Mouse (Mus musculus): ENCODE results near the gene Amotl1. TPM values are rescaled to one million over a fixed set of nuclear protein-coding genes. Genes with fewer than 3 reads are reported as not detected.

The Amotl1 gene
- polyA plus RNA-seq, 1 experiment, result 37.3 TPM

DNA sequence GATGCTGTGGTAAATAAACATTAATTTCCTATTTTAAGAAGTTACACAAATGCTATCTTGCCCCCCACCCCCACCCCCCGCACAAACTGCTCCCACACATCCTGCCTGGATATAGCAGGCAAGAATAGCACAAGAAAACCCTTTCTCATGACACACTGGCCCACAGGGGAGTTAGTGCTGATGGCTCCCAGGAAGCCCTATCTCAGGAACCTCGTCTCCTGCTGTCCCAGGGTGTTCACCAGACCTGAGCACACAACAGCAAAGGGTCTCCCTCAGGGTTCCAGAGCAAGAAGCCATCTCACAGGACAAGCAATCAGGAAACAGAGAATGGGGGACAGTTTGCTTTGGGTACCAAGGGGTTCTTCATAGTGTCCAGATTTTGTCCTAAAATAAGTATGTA lies 17.3 kb downstream of the Amotl1 start:
- H3ac ChIP-seq (ENCODE audit: control insufficient read depth, insufficient read length), result no peak overlapping the region
- H3K36me3 ChIP-seq (ENCODE audit: control insufficient read depth, insufficient read depth), result no peaks in the 10 kb centered on the region
- H3K4me3 ChIP-seq, result no peak overlapping the region
- H3K4me2 ChIP-seq (ENCODE audit: low read depth), result no peak overlapping the region
- H3K79me2 ChIP-seq (ENCODE audit: control insufficient read depth, insufficient read depth), result no peaks in the 10 kb centered on the region
- TF ChIP-seq CEBPB (IDR thresholded peaks at IDR 0.05; ENCODE audit: insufficient read depth, poor library complexity, severe bottlenecking) (no peak), MAX (IDR thresholded peaks at IDR 0.05; ENCODE audit: low read depth) (no peak), POLR2A (IDR thresholded peaks at IDR 0.05; ENCODE audit: insufficient read length, low read depth) (no peak), SRF (IDR thresholded peaks at IDR 0.05; ENCODE audit: control insufficient read depth, insufficient read length, low read depth) (no peak), E2F4 (IDR thresholded peaks at IDR 0.05; ENCODE audit: insufficient read depth) (no peak), POLR2AphosphoS2 (IDR thresholded peaks at IDR 0.05; ENCODE audit: insufficient read length, low read depth) (no peak), REST (IDR thresholded peaks at IDR 0.05; ENCODE audit: insufficient read depth, insufficient read length) (no peak), MYOG (IDR thresholded peaks at IDR 0.05; ENCODE audit: control insufficient read depth in 1 of 3, insufficient read depth in 1 of 3, insufficient read length in 2 of 3, low read depth in 2 of 3) (no peak), TCF3 (IDR thresholded peaks at IDR 0.05; ENCODE audit: insufficient read length, low read depth) (no peak)
- no peaks in the 10 kb centered on the region for H3K27me3 ChIP-seq (ENCODE audit: control insufficient read depth, insufficient read depth, insufficient read length)

GRCm38 (mm10) chr9:14625961-14626360 lies 18.9 kb downstream of the Amotl1 start:
- no peak overlapping the region for H3K4me3 ChIP-seq
- no peaks in the 10 kb centered on the region for H3K36me3 ChIP-seq (ENCODE audit: control insufficient read depth, insufficient read depth)
- TF ChIP-seq E2F4 (IDR thresholded peaks at IDR 0.05; ENCODE audit: insufficient read depth), result no peak
- TF ChIP-seq POLR2A (IDR thresholded peaks at IDR 0.05; ENCODE audit: insufficient read length, low read depth), result peak; percentile 42
- TF ChIP-seq MAX (IDR thresholded peaks at IDR 0.05; ENCODE audit: low read depth), result no peak
- TF ChIP-seq POLR2AphosphoS2 (IDR thresholded peaks at IDR 0.05; ENCODE audit: insufficient read length, low read depth), result peak; percentile 64
- TF ChIP-seq SRF (IDR thresholded peaks at IDR 0.05; ENCODE audit: control insufficient read depth, insufficient read length, low read depth), result no peak
- TF ChIP-seq CEBPB (IDR thresholded peaks at IDR 0.05; ENCODE audit: insufficient read depth, poor library complexity, severe bottlenecking), result peak; percentile 97
- TF ChIP-seq USF1 (IDR thresholded peaks at IDR 0.05; ENCODE audit: low read depth), result no peak
- TF ChIP-seq TCF3 (IDR thresholded peaks at IDR 0.05; ENCODE audit: insufficient read length, low read depth), result no peak
- no peak for TF ChIP-seq TCF12 (IDR thresholded peaks at IDR 0.05; ENCODE audit: insufficient read depth, poor library complexity, severe bottlenecking)
- TF ChIP-seq MYOD1 (IDR thresholded peaks at IDR 0.05; ENCODE audit: control insufficient read depth in 1 of 3, insufficient read length in 2 of 3, low read depth in 2 of 3), result no peak
- TF ChIP-seq REST (IDR thresholded peaks at IDR 0.05; ENCODE audit: insufficient read depth, insufficient read length), result no peak
- TF ChIP-seq MYOG (IDR thresholded peaks at IDR 0.05; ENCODE audit: control insufficient read depth in 1 of 3, insufficient read depth in 1 of 3, insufficient read length in 2 of 3, low read depth in 2 of 3), result no peak
- H3K79me2 ChIP-seq (ENCODE audit: control insufficient read depth, insufficient read depth), result no peaks in the 10 kb centered on the region
- no peak overlapping the region for H3ac ChIP-seq (ENCODE audit: control insufficient read depth, insufficient read length)
- H3K27me3 ChIP-seq (ENCODE audit: control insufficient read depth, insufficient read depth, insufficient read length), result no peaks in the 10 kb centered on the region
- H3K4me2 ChIP-seq (ENCODE audit: low read depth), result peak overlapping the region; percentile 68

DNA sequence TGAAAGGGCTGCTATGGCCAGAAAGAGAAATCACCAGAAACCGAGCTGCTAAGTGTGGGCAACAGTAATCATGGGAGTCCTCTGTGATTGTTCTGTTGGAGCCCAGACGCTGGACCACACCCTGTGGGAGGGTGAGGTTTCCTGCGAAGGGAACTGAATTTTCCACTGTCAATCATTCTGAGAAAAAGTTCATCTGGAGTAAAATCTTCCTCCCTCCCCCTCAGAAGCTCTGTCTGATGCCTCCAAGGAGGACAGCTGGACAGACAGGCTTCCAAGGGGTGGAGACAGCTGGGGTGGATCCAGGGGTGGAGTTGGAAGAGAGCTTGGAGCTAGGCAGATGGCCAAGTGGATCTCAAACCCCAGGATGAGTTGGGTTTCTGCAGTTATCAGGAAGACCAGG lies 19.8 kb downstream of the Amotl1 start:
- H3K4me3 ChIP-seq, result no peak overlapping the region
- peak; percentile 82 for TF ChIP-seq TCF12 (IDR thresholded peaks at IDR 0.05; ENCODE audit: insufficient read depth, poor library complexity, severe bottlenecking)
- no peak for TF ChIP-seq CEBPB (IDR thresholded peaks at IDR 0.05; ENCODE audit: insufficient read depth, poor library complexity, severe bottlenecking)
- TF ChIP-seq MYOG (IDR thresholded peaks at IDR 0.05; ENCODE audit: control insufficient read depth in 1 of 3, insufficient read depth in 1 of 3, insufficient read length in 2 of 3, low read depth in 2 of 3), result peak in 2 of 3 experiments; percentile 83 to 94
- TF ChIP-seq POLR2A (IDR thresholded peaks at IDR 0.05; ENCODE audit: insufficient read length, low read depth), result peak; percentile 8
- TF ChIP-seq MYOD1 (IDR thresholded peaks at IDR 0.05; ENCODE audit: control insufficient read depth in 1 of 3, insufficient read length in 2 of 3, low read depth in 2 of 3), result peak; percentile 69 to 90 (median 83)
- no peak for TF ChIP-seq USF1 (IDR thresholded peaks at IDR 0.05; ENCODE audit: low read depth)

GRCm38 (mm10) chr9:14623928-14624327 lies 20.9 kb downstream of the Amotl1 start:
- H3K79me2 ChIP-seq (ENCODE audit: control insufficient read depth, insufficient read depth), result no peaks in the 10 kb centered on the region
- H3ac ChIP-seq (ENCODE audit: control insufficient read depth, insufficient read length), result no peak overlapping the region
- H3K36me3 ChIP-seq (ENCODE audit: control insufficient read depth, insufficient read depth), result no peaks in the 10 kb centered on the region
- TF ChIP-seq CEBPB (IDR thresholded peaks at IDR 0.05; ENCODE audit: insufficient read depth, poor library complexity, severe bottlenecking) (no peak), SRF (IDR thresholded peaks at IDR 0.05; ENCODE audit: control insufficient read depth, insufficient read length, low read depth) (no peak), MYOG (IDR thresholded peaks at IDR 0.05; ENCODE audit: control insufficient read depth in 1 of 3, insufficient read depth in 1 of 3, insufficient read length in 2 of 3, low read depth in 2 of 3) (no peak), TCF3 (IDR thresholded peaks at IDR 0.05; ENCODE audit: insufficient read length, low read depth) (no peak), E2F4 (IDR thresholded peaks at IDR 0.05; ENCODE audit: insufficient read depth) (no peak), REST (IDR thresholded peaks at IDR 0.05; ENCODE audit: insufficient read depth, insufficient read length) (no peak), TCF12 (IDR thresholded peaks at IDR 0.05; ENCODE audit: insufficient read depth, poor library complexity, severe bottlenecking) (no peak), USF1 (IDR thresholded peaks at IDR 0.05; ENCODE audit: low read depth) (no peak), MYOD1 (IDR thresholded peaks at IDR 0.05; ENCODE audit: control insufficient read depth in 1 of 3, insufficient read length in 2 of 3, low read depth in 2 of 3) (no peak), POLR2AphosphoS2 (IDR thresholded peaks at IDR 0.05; ENCODE audit: insufficient read length, low read depth) (no peak), MAX (IDR thresholded peaks at IDR 0.05; ENCODE audit: low read depth) (no peak), POLR2A (IDR thresholded peaks at IDR 0.05; ENCODE audit: insufficient read length, low read depth) (no peak)
- H3K4me3 ChIP-seq, result no peak overlapping the region
- H3K4me2 ChIP-seq (ENCODE audit: low read depth), result no peak overlapping the region
- H3K27me3 ChIP-seq (ENCODE audit: control insufficient read depth, insufficient read depth, insufficient read length), result no peaks in the 10 kb centered on the region

More for the DNA sequence above, 19.8 kb downstream of the Amotl1 start:
- Histone ChIP-seq H3K27me3 (ENCODE audit: control insufficient read depth, insufficient read depth, insufficient read length) (no peaks in the 10 kb centered on the region), H3K79me2 (ENCODE audit: control insufficient read depth, insufficient read depth) (no peaks in the 10 kb centered on the region), H3K36me3 (ENCODE audit: control insufficient read depth, insufficient read depth) (no peaks in the 10 kb centered on the region), H3ac (ENCODE audit: control insufficient read depth, insufficient read length) (no peak overlapping the region), H3K4me2 (ENCODE audit: low read depth) (peak overlapping the region; percentile 68)

GRCm38 (mm10) chr9:14623250-14623649 lies 21.6 kb downstream of the Amotl1 start:
- Histone ChIP-seq H3K27me3 (ENCODE audit: control insufficient read depth, insufficient read depth, insufficient read length) (no peaks in the 10 kb centered on the region), H3K79me2 (ENCODE audit: control insufficient read depth, insufficient read depth) (no peaks in the 10 kb centered on the region), H3K4me3 (peak overlapping the region; percentile 8), H3K4me2 (ENCODE audit: low read depth) (peak overlapping the region; percentile 96), H3K36me3 (ENCODE audit: control insufficient read depth, insufficient read depth) (no peaks in the 10 kb centered on the region), H3ac (ENCODE audit: control insufficient read depth, insufficient read length) (no peak overlapping the region)
- TF ChIP-seq SRF (IDR thresholded peaks at IDR 0.05; ENCODE audit: control insufficient read depth, insufficient read length, low read depth), result no peak
- TF ChIP-seq MYOD1 (IDR thresholded peaks at IDR 0.05; ENCODE audit: control insufficient read depth in 1 of 3, insufficient read length in 2 of 3, low read depth in 2 of 3), result peak in 1 of 3 experiments; percentile 5
